Mouse (Mus musculus): ENCODE data around the gene Adam19. TPM values are rescaled to one million over a fixed set of nuclear protein-coding genes. Genes with fewer than 3 reads are reported as not detected.

The Adam19 gene
- polyA plus RNA-seq, 1 experiment from 2014 or later, result 12.6 TPM

- H3K9ac ChIP-seq, result peak overlapping the region; percentile 85; the same call in 1 of the 2 replicates
Measured at GRCm38 (mm10) chr11:46058011-46058410, 2.2 kb downstream of the Adam19 start.

GRCm38 (mm10) chr11:46058916-46059315, 3.1 kb downstream of the Adam19 start:
- ATAC-seq (ENCODE audit: low FRiP score, low read depth), result no peak
- 100% methylated on average over 4 of the region's 4 CpGs for WGBS

More at GRCm38 (mm10) chr11:46058011-46058410, 2.2 kb downstream of the Adam19 start:
- Histone ChIP-seq H3K4me2 (peak overlapping the region; percentile 83), H3K36me3 (peaks cover 5% of the 10 kb centered on the region; the same call in 1 of the 2 replicates), H3K27me3 (no peaks in the 10 kb centered on the region), H3K4me1 (replicated peaks) (peaks cover 28% of the 10 kb centered on the region), H3K9me3 (no peaks in the 10 kb centered on the region), H3K27ac (replicated peaks) (no peak overlapping the region), H3K4me3 (peak overlapping the region; percentile 84)
- WGBS, result 41% methylated on average over 9 of the region's 9 CpGs
- ATAC-seq (ENCODE audit: low FRiP score, low read depth), result no peak

GRCm38 (mm10) chr11:46059887-46060650, 4.3 kb downstream of the Adam19 start:
- H3K27ac ChIP-seq (replicated peaks), result no peak overlapping the region
- H3K36me3 ChIP-seq, result peaks cover 5% of the 10 kb centered on the region
- H3K9ac ChIP-seq, result no peak overlapping the region
- H3K4me2 ChIP-seq, result no peak overlapping the region
- no peak overlapping the region for H3K4me3 ChIP-seq
- no peaks in the 10 kb centered on the region for H3K27me3 ChIP-seq
- 74% methylated on average over 8 of the region's 8 CpGs for WGBS
- no peaks in the 10 kb centered on the region for H3K9me3 ChIP-seq
- ATAC-seq (ENCODE audit: low FRiP score, low read depth), result no peak
- peaks cover 32% of the 10 kb centered on the region for H3K4me1 ChIP-seq (replicated peaks)

More at GRCm38 (mm10) chr11:46058916-46059315, 3.1 kb downstream of the Adam19 start:
- Histone ChIP-seq H3K9ac (no peak overlapping the region), H3K4me1 (replicated peaks) (peaks cover 28% of the 10 kb centered on the region), H3K27ac (replicated peaks) (no peak overlapping the region), H3K27me3 (no peaks in the 10 kb centered on the region), H3K4me2 (no peak overlapping the region), H3K9me3 (no peaks in the 10 kb centered on the region), H3K36me3 (peaks cover 5% of the 10 kb centered on the region), H3K4me3 (no peak overlapping the region)

GRCm38 (mm10) chr11:46060651-46061020, 4.8 kb downstream of the Adam19 start:
- H3K27me3 ChIP-seq, result no peaks in the 10 kb centered on the region
- no peak overlapping the region for H3K9ac ChIP-seq
- H3K27ac ChIP-seq (replicated peaks), result no peak overlapping the region
- no peak overlapping the region for H3K4me3 ChIP-seq
- ATAC-seq (ENCODE audit: low FRiP score, low read depth), result no peak
- WGBS, result 78% methylated on average over 5 of the region's 5 CpGs
- no peak overlapping the region for H3K4me2 ChIP-seq
- peaks cover 5% of the 10 kb centered on the region for H3K36me3 ChIP-seq
- H3K9me3 ChIP-seq, result no peaks in the 10 kb centered on the region
- peaks cover 32% of the 10 kb centered on the region for H3K4me1 ChIP-seq (replicated peaks)

- peaks cover 5% of the 10 kb centered on the region for H3K36me3 ChIP-seq
- no peak overlapping the region for H3K9ac ChIP-seq
- no peak for ATAC-seq (ENCODE audit: low FRiP score, low read depth)
- peaks cover 29% of the 10 kb centered on the region for H3K4me1 ChIP-seq (replicated peaks)
- H3K4me2 ChIP-seq, result no peak overlapping the region
- no peak overlapping the region for H3K4me3 ChIP-seq
- no peaks in the 10 kb centered on the region for H3K27me3 ChIP-seq
- no peak overlapping the region for H3K27ac ChIP-seq (replicated peaks)
- no peaks in the 10 kb centered on the region for H3K9me3 ChIP-seq
- 84% methylated on average over 6 of the region's 6 CpGs for WGBS
Measured at GRCm38 (mm10) chr11:46061776-46062445, 6.1 kb downstream of the Adam19 start.

GRCm38 (mm10) chr11:46062569-46062968, 6.8 kb downstream of the Adam19 start:
- Histone ChIP-seq H3K4me1 (replicated peaks) (peaks cover 23% of the 10 kb centered on the region), H3K27me3 (no peaks in the 10 kb centered on the region), H3K4me3 (no peak overlapping the region), H3K36me3 (peaks cover 5% of the 10 kb centered on the region), H3K9me3 (no peaks in the 10 kb centered on the region), H3K27ac (replicated peaks) (no peak overlapping the region), H3K4me2 (no peak overlapping the region), H3K9ac (no peak overlapping the region)
- WGBS, result 57% methylated on average over 4 of the region's 4 CpGs
- ATAC-seq (ENCODE audit: low FRiP score, low read depth), result no peak

GRCm38 (mm10) chr11:46062993-46063731, 7.4 kb downstream of the Adam19 start:
- Histone ChIP-seq H3K27me3 (no peaks in the 10 kb centered on the region), H3K9me3 (no peaks in the 10 kb centered on the region), H3K4me3 (no peak overlapping the region), H3K27ac (replicated peaks) (no peak overlapping the region), H3K36me3 (peaks cover 5% of the 10 kb centered on the region), H3K4me2 (no peak overlapping the region), H3K9ac (no peak overlapping the region), H3K4me1 (replicated peaks) (peaks cover 17% of the 10 kb centered on the region)
- ATAC-seq (ENCODE audit: low FRiP score, low read depth), result no peak
- 61% methylated on average over 9 of the region's 9 CpGs for WGBS

GRCm38 (mm10) chr11:46064767-46065166, 9.0 kb downstream of the Adam19 start:
- ATAC-seq (ENCODE audit: low FRiP score, low read depth), result no peak
- peaks cover 5% of the 10 kb centered on the region for H3K36me3 ChIP-seq
- H3K4me2 ChIP-seq, result no peak overlapping the region
- H3K9ac ChIP-seq, result no peak overlapping the region
- H3K27me3 ChIP-seq, result no peaks in the 10 kb centered on the region
- H3K27ac ChIP-seq (replicated peaks), result peak overlapping the region; percentile 36; the same call in 1 of the 2 replicates
- H3K9me3 ChIP-seq, result no peaks in the 10 kb centered on the region
- no peak overlapping the region for H3K4me3 ChIP-seq
- H3K4me1 ChIP-seq (replicated peaks), result peaks cover 28% of the 10 kb centered on the region
- 63% methylated on average over 8 of the region's 8 CpGs for WGBS

- Histone ChIP-seq H3K4me3 (no peak overlapping the region), H3K27ac (replicated peaks) (peak overlapping the region; percentile 36; the same call in 1 of the 2 replicates), H3K4me2 (no peak overlapping the region), H3K36me3 (peaks cover 5% of the 10 kb centered on the region), H3K4me1 (replicated peaks) (peaks cover 32% of the 10 kb centered on the region), H3K9me3 (no peaks in the 10 kb centered on the region), H3K27me3 (no peaks in the 10 kb centered on the region), H3K9ac (no peak overlapping the region)
- WGBS, result 50% methylated on average over 21 of the region's 21 CpGs
- peak; percentile 61 for ATAC-seq (ENCODE audit: low FRiP score, low read depth)
Measured at GRCm38 (mm10) chr11:46065201-46066011, 9.6 kb downstream of the Adam19 start.

- Histone ChIP-seq H3K4me3 (no peak overlapping the region), H3K9ac (no peak overlapping the region), H3K27me3 (no peaks in the 10 kb centered on the region), H3K4me2 (no peak overlapping the region), H3K9me3 (no peaks in the 10 kb centered on the region), H3K36me3 (no peaks in the 10 kb centered on the region; the same call in none of the 2 replicates), H3K4me1 (replicated peaks) (peaks cover 33% of the 10 kb centered on the region), H3K27ac (replicated peaks) (no peak overlapping the region)
- ATAC-seq (ENCODE audit: low FRiP score, low read depth), result no peak
- 92% methylated on average over 10 of the region's 10 CpGs for WGBS
Measured at GRCm38 (mm10) chr11:46067371-46068060, 11.7 kb downstream of the Adam19 start.

Measured in hindbrain, embryonic 15.5 days (tissue).